Mouse (Mus musculus) MEL (cell line): Measurements from ENCODE around the gene Ckap5.

Source experiments
- BHLHE40 ChIP-seq: IDR thresholded peaks from 2 replicates; pipeline ENCODE4 v1.6.1; 2012; ENCODE audit warnings: low read depth, mild to moderate bottlenecking, inconsistent platforms, low read length, improper control_type of control experiment, borderline replicate concordance
- CTCF ChIP-seq, 3 experiments: IDR thresholded peaks in 2 of 3; conservative IDR thresholded peaks in 1 of 3; 2 replicates each; pipeline ENCODE4 v1.5.1; 2011 to 2012; ENCODE audit warnings: low read length in 3 of 3, low read depth in 2 of 3, mild to moderate bottlenecking in 2 of 3, improper control_type of control experiment in 1 of 3, inconsistent platforms in 1 of 3, mixed read lengths in 1 of 3, moderate library complexity in 1 of 3; ENCODE audit not compliant: control insufficient read depth in 1 of 3, insufficient read depth in 1 of 3, poor library complexity in 1 of 3, severe bottlenecking in 1 of 3
- ETS1 ChIP-seq: IDR thresholded peaks from 2 replicates; pipeline ENCODE4 v1.6.1; 2012; ENCODE audit warnings: low read depth, mild to moderate bottlenecking, inconsistent platforms, low read length, improper control_type of control experiment, moderate library complexity
- GATA1 ChIP-seq: IDR thresholded peaks from 2 replicates; pipeline ENCODE4 v1.6.1; 2011; ENCODE audit warnings: low read depth, low read length, improper control_type of control experiment
- POLR2A ChIP-seq, 2 experiments: IDR thresholded peaks; 2 replicates each; pipeline ENCODE4 v1.6.1; 2011 to 2012; ENCODE audit warnings: low read length in 2 of 2, mild to moderate bottlenecking in 2 of 2, control low read depth in 1 of 2, improper control_type of control experiment in 1 of 2, low read depth in 1 of 2, moderate library complexity in 1 of 2; ENCODE audit not compliant: control insufficient read depth in 1 of 2, insufficient read depth in 1 of 2, poor library complexity in 1 of 2
- TBP ChIP-seq: IDR thresholded peaks from 2 replicates; pipeline ENCODE4 v1.8.0; 2011; ENCODE audit warnings: low read depth, low read length, improper control_type of control experiment

- TF ChIP-seq GATA1 (no peak), BHLHE40 (no peak), POLR2A (IDR thresholded peaks at IDR 0.05; ENCODE audit: control insufficient read depth in 1 of 2, insufficient read depth in 1 of 2, low read depth in 1 of 2, low read length in 2 of 2, poor library complexity in 1 of 2) (no peak), CTCF (IDR thresholded peaks at IDR 0.05 in 2 of 3, conservative IDR thresholded peaks at IDR 0.05 in 1 of 3; ENCODE audit: control insufficient read depth in 1 of 3, insufficient read depth in 1 of 3, low read depth in 2 of 3, low read length in 3 of 3, poor library complexity in 1 of 3, severe bottlenecking in 1 of 3) (no peak), TBP (no peak), ETS1 (no peak)
Observed at GRCm38 (mm10) chr2:91476841-91477240, 49.7 kb upstream of the Ckap5 start.
